Mouse (Mus musculus): Measurements from ENCODE around the gene Gpr162. TPM values are rescaled to one million over a fixed set of nuclear protein-coding genes. Genes with fewer than 3 reads are reported as not detected.

Gpr162 gene
- total and polyA plus RNA-seq, 3 experiments = 0.48 to 2.0 (median 1.7) TPM

DNA sequence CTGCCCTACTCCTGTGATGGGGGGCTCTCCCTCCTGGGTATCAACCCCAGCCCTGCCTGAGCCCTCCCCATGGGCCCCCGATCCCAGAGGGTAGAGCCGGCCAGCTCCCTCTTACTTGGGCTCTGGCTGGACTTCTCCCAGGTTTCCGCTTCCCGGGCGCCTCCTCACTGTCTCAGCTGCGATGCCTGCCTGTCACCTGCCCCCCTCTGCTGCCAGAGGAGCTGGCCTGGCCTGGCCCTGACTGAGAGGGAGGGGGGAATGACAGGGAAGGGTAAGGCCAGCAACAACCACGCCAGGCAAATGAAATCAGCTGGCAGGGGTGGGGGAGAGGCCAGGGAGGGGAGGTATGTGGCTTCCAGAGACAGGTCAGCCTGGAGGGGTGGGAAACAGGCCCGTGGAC lies 24.0 kb downstream of the Gpr162 start:
- Histone ChIP-seq H3K9me3 (replicated peaks; ENCODE audit: low read length) (no peaks in the 10 kb centered on the region), H3K4me2 (ENCODE audit: insufficient read depth, low read depth, poor library complexity, severe bottlenecking) (no peak overlapping the region), H3K4me3 (replicated peaks in 1 of 3; ENCODE audit: low read depth in 2 of 3, low read length in 2 of 3, poor library complexity in 1 of 3) (no peak overlapping the region), H3K27ac (ENCODE audit: insufficient read depth, low read depth) (no peak overlapping the region), H3K79me2 (replicated peaks; ENCODE audit: control insufficient read depth, extremely low read depth, insufficient read depth, poor library complexity, severe bottlenecking) (no peaks in the 10 kb centered on the region), H3K4me1 (ENCODE audit: control insufficient read depth in 1 of 2, insufficient read depth in 2 of 2) (peaks cover 17 to 62% of the 10 kb centered on the region in 2 experiments), H3K36me3 (replicated peaks in 1 of 2; ENCODE audit: control insufficient read depth in 1 of 2, insufficient read depth in 1 of 2, low read length in 1 of 2) (peaks cover 6 to 33% of the 10 kb centered on the region in 2 experiments), H3K27me3 (replicated peaks) (no peaks in the 10 kb centered on the region), H3K9ac (ENCODE audit: insufficient read depth, low read depth) (no peak overlapping the region)
- TF ChIP-seq RAD21 (IDR thresholded peaks at IDR 0.05; ENCODE audit: low read depth, low read length) (no peak), RCOR1 (conservative IDR thresholded peaks at IDR 0.05; ENCODE audit: low read depth, low read length) (no peak), POLR2AphosphoS2 (IDR thresholded peaks at IDR 0.05; ENCODE audit: low read depth, low read length) (no peak), MAX (IDR thresholded peaks at IDR 0.05; ENCODE audit: low read length) (no peak), EP300 (IDR thresholded peaks at IDR 0.05; ENCODE audit: low read length) (no peak), ETS1 (conservative IDR thresholded peaks at IDR 0.05; ENCODE audit: low read depth, low read length) (no peak), ZMIZ1 (IDR thresholded peaks at IDR 0.05; ENCODE audit: low read depth, low read length) (no peak), PAX5 (IDR thresholded peaks at IDR 0.05; ENCODE audit: low read length) (no peak), SMC3 (IDR thresholded peaks at IDR 0.05; ENCODE audit: low read depth, low read length) (no peak), USF1 (IDR thresholded peaks at IDR 0.05; ENCODE audit: low read depth, low read length) (no peak), UBTF (IDR thresholded peaks at IDR 0.05; ENCODE audit: low read depth, low read length) (no peak), ELF1 (IDR thresholded peaks at IDR 0.05; ENCODE audit: low read depth, low read length) (no peak)
- DNase-seq (ENCODE audit: extremely low read depth) = no peak
- dilution Hi-C loops (cut with MboI; ENCODE audit: extremely low pct_ligation_motif_present, extremely low pct_unique_long_range_greater_than_20kb, low sequenced_read_pairs) = no loop called here
- in situ Hi-C loops (cut with MboI; ENCODE audit: low pct_ligation_motif_present, low pct_unique_long_range_greater_than_20kb, low sequenced_read_pairs) = loop anchor here (10.0 kb wide), 1 partner anchor 95 kb away; the partner anchor contains the start of gene Mlf2

GRCm38 (mm10) chr6:124836411-124836810 lies 27.4 kb downstream of the Gpr162 start:
- Histone ChIP-seq H3K27ac (ENCODE audit: insufficient read depth, low read depth) (no peak overlapping the region), H3K9ac (ENCODE audit: insufficient read depth, low read depth) (no peak overlapping the region), H3K4me2 (ENCODE audit: insufficient read depth, low read depth, poor library complexity, severe bottlenecking) (no peak overlapping the region), H3K79me2 (replicated peaks; ENCODE audit: control insufficient read depth, extremely low read depth, insufficient read depth, poor library complexity, severe bottlenecking) (no peaks in the 10 kb centered on the region; the same call in 1 of the 2 replicates), H3K4me3 (replicated peaks in 1 of 3; ENCODE audit: low read depth in 2 of 3, low read length in 2 of 3, poor library complexity in 1 of 3) (no peak overlapping the region), H3K27me3 (replicated peaks) (no peaks in the 10 kb centered on the region), H3K9me3 (replicated peaks; ENCODE audit: low read length) (no peaks in the 10 kb centered on the region), H3K4me1 (ENCODE audit: control insufficient read depth in 1 of 2, insufficient read depth in 2 of 2) (peaks cover 12 to 77% of the 10 kb centered on the region in 2 experiments), H3K36me3 (replicated peaks in 1 of 2; ENCODE audit: control insufficient read depth in 1 of 2, insufficient read depth in 1 of 2, low read length in 1 of 2) (peaks cover 33 to 67% of the 10 kb centered on the region in 2 experiments)
- dilution Hi-C loops (cut with MboI; ENCODE audit: extremely low pct_ligation_motif_present, extremely low pct_unique_long_range_greater_than_20kb, low sequenced_read_pairs) (no loop called here), in situ Hi-C loops (cut with MboI; ENCODE audit: low pct_ligation_motif_present, low pct_unique_long_range_greater_than_20kb, low sequenced_read_pairs) (no loop called here)
- TF ChIP-seq E2F4 (IDR thresholded peaks at IDR 0.05; ENCODE audit: insufficient replicate concordance, low read depth, low read length) (no peak), EP300 (IDR thresholded peaks at IDR 0.05; ENCODE audit: low read length) (no peak), ZMIZ1 (IDR thresholded peaks at IDR 0.05; ENCODE audit: low read depth, low read length) (no peak), MAX (IDR thresholded peaks at IDR 0.05; ENCODE audit: low read length) (no peak), UBTF (IDR thresholded peaks at IDR 0.05; ENCODE audit: low read depth, low read length) (no peak), TCF12 (IDR thresholded peaks at IDR 0.05; ENCODE audit: low read depth, low read length) (no peak), TBP (conservative IDR thresholded peaks at IDR 0.05; ENCODE audit: low read depth, low read length) (no peak), ZNF384 (IDR thresholded peaks at IDR 0.05; ENCODE audit: low read depth, low read length) (no peak), IRF4 (IDR thresholded peaks at IDR 0.05; ENCODE audit: low read depth, low read length) (no peak), CHD2 (IDR thresholded peaks at IDR 0.05; ENCODE audit: low read length) (no peak), GABPA (IDR thresholded peaks at IDR 0.05; ENCODE audit: insufficient replicate concordance, low read depth, low read length) (no peak), CTCF (conservative IDR thresholded peaks at IDR 0.05 in 1 of 2, IDR thresholded peaks at IDR 0.05 in 1 of 2; ENCODE audit: low read depth in 2 of 2, low read length in 2 of 2) (no peak)
- no peak for DNase-seq (ENCODE audit: extremely low read depth)
